Mouse (Mus musculus): ENCODE data around the gene Nfkb1.

The Nfkb1 gene

DNA sequence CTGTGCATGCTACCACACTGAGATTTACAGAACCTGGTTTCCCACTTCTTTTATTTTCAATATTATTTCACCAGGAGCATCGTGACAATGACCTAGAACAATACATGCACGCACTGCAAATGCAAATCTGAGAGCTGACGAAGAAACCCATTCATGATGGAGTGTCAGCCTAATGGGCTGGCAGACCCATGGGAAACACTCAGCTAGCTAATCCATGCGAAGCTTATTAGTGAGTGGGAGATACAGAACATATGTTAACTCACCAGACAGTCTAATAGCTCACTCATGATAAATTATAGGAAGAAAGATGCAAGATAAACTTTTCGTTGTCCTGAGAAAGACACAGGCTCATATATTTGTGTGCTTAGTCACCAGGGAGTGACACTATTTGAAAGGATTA, 19.2 kb downstream of the Nfkb1 start:
- no peak for DNase-seq (ENCODE audit: low read depth, low spot score)

- no peak for DNase-seq (ENCODE audit: low read depth, low spot score)
Measured at GRCm38 (mm10) chr3:135670869-135671268, 20.5 kb downstream of the Nfkb1 start.

GRCm38 (mm10) chr3:135667084-135667483, 24.3 kb downstream of the Nfkb1 start:
- peak; percentile 29 for DNase-seq (ENCODE audit: low read depth, low spot score)

- no peak for DNase-seq (ENCODE audit: low read depth, low spot score)
Measured at GRCm38 (mm10) chr3:135665777-135666259, 25.5 kb downstream of the Nfkb1 start.

DNA sequence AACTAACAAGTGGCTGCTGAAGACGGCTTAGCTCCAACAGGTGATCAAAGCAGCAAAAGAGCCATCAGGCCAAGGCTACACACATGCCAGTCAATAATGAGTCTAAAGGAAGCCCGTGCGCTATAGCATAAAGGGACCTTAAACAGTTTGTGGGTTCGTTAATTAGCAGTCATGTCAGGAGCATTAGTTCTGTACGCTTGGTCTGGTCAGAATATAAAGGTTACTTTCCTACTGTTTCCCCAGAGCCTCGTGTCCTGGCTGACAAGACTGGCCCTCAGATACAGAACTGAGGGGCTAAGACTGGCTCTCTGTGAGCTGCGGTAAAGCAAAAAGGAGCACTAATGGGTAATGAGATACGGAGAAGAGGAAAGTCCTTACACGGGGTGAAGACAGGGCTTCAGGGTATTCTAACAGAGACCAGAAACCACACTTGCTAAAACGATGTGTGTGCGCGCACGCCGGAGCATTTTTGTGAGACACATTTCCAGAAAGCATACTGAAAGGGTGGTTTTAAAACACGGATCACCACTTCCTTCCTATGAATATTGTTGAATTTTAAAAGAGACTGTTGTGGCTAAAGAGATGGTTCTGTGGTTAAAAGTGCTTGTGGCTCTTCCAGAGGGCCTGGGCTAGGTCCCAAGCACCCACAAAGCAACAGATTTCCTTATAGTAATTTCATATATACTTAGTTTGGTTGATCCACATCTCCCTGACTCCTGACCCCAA, 29.0 kb downstream of the Nfkb1 start:
- DNase-seq (ENCODE audit: low read depth, low spot score), result no peak

- no peak for DNase-seq (ENCODE audit: low read depth, low spot score)
Measured at GRCm38 (mm10) chr3:135661707-135662106, 29.6 kb downstream of the Nfkb1 start.

GRCm38 (mm10) chr3:135658540-135659097, 32.7 kb downstream of the Nfkb1 start:
- no peak for DNase-seq (ENCODE audit: low read depth, low spot score)

GRCm38 (mm10) chr3:135656156-135656555, 35.2 kb downstream of the Nfkb1 start:
- DNase-seq (ENCODE audit: low read depth, low spot score), result no peak

- no peak for DNase-seq (ENCODE audit: low read depth, low spot score)
Measured at GRCm38 (mm10) chr3:135650773-135651555, 40.4 kb downstream of the Nfkb1 start.

DNA sequence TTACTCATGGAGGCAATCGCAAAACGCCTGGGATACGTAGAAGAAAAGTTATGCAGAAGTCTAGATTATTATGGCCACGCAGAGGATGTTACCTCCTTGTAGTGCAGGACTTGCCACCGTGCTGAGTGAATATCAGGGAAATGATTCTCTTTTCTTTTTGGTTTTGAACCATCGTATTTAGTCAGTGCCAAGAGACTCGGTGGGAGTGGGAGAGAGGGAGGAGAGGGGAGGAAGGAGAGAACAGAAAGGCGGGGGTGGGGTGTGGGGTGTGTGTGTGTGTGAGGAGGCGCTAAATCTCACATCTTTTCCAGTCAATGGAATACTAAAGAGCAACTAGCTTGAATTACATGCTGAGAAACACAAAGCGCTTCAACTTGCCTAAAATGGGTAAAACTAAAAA, 41.5 kb downstream of the Nfkb1 start:
- DNase-seq (ENCODE audit: low read depth, low spot score), result peak; percentile 27

- DNase-seq (ENCODE audit: low read depth, low spot score), result no peak
Measured at GRCm38 (mm10) chr3:135648501-135648900, 42.8 kb downstream of the Nfkb1 start.

- DNase-seq (ENCODE audit: low read depth, low spot score), result no peak
Measured at GRCm38 (mm10) chr3:135646622-135647021, 44.7 kb downstream of the Nfkb1 start.

- no peak for DNase-seq (ENCODE audit: low read depth, low spot score)
Measured at GRCm38 (mm10) chr3:135644971-135645370, 46.4 kb downstream of the Nfkb1 start.

DNA sequence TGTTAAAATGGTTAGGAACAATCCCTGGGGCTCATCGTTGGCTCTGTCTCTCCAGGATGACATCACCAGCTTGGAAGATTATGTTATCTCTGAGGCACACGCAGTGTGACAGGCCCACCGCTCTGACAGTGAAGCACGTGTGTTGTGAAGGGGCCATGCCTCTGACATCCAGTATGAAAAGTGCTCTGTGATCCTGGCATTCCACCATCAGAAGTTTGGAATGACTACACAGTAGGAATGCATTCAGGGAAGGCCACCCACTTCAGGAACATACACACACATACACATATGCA, 49.8 kb downstream of the Nfkb1 start:
- no peak for DNase-seq (ENCODE audit: low read depth, low spot score)

GRCm38 (mm10) chr3:135640856-135641622, 50.3 kb downstream of the Nfkb1 start:
- DNase-seq (ENCODE audit: low read depth, low spot score), result no peak

- DNase-seq (ENCODE audit: low read depth, low spot score), result no peak
Measured at GRCm38 (mm10) chr3:135640203-135640602, 51.1 kb downstream of the Nfkb1 start.

- no peak for DNase-seq (ENCODE audit: low read depth, low spot score)
Measured at GRCm38 (mm10) chr3:135637592-135637991, 53.8 kb downstream of the Nfkb1 start.

GRCm38 (mm10) chr3:135636454-135636853, 54.9 kb downstream of the Nfkb1 start:
- DNase-seq (ENCODE audit: low read depth, low spot score), result no peak

DNA sequence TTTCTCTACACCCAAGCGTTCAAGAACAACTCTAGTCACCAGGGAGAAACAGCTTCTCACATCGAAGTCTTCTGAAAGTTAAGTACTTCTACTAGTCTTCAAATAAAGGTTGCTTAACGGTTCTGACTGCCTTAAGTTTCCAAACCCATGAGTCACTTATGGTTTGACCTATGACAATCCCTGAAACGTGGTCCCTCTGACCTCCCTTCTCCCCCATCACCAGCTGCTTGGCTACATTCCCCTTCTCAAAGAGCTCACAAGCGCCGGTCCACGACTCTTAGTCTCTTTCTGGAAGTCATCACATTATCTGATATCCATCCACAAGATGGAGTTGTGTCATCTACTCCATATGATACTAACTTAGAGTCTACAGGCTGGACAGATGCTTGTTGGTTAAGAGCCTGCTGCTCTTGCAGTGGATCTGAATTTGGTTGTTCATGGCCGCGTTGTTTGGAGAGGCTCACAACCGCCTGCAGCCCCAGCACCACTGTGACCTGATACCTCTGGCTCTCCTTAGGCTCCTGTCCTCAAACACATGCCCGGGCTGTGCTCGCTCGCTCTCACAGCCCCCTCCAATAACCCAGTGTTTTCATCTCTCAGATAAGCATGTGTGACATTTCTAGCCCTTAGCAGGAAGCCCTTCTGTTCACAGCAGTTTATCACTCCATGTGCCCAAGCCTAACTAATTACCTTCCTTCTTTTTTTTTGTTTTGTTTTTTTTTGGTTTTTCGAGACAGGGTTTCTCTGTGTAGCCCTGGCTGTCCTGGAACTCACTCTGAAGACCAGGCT, 55.5 kb downstream of the Nfkb1 start:
- DNase-seq (ENCODE audit: low read depth, low spot score), result no peak

GRCm38 (mm10) chr3:135635030-135635429, 56.3 kb downstream of the Nfkb1 start:
- no peak for DNase-seq (ENCODE audit: low read depth, low spot score)

- DNase-seq (ENCODE audit: low read depth, low spot score), result no peak
Measured at GRCm38 (mm10) chr3:135634275-135634674, 57.1 kb downstream of the Nfkb1 start.
